Mouse (Mus musculus) MEL (cell line): ENCODE measurements around the gene Zfp141. TPM values are rescaled to one million over a fixed set of nuclear protein-coding genes. Genes with fewer than 3 reads are reported as not detected.

ENCODE experiments used
- DNase-seq: peaks from one replicate; pipeline ENCODE4 v3.0.0; 2011; ENCODE audit warnings: low read depth, low spot score
- H3K27ac ChIP-seq: 2 replicates; pipeline ENCODE4 v1.5.1; 2012; ENCODE audit warnings: low read depth, mild to moderate bottlenecking, control low read depth, low read length, moderate library complexity; ENCODE audit not compliant: control insufficient read depth
- H3K27me3 ChIP-seq, 2 experiments: fragments of 150-350 bp in 1 of 2; sonication (generic) in 1 of 2; 2 replicates each; pipeline ENCODE4 v1.6.1; 2012; ENCODE audit warnings: low read length in 2 of 2, mild to moderate bottlenecking in 2 of 2, improper control_type of control experiment in 1 of 2, moderate library complexity in 1 of 2; ENCODE audit not compliant: insufficient read depth in 2 of 2, control insufficient read depth in 1 of 2
- H3K36me3 ChIP-seq, 2 experiments: 2 replicates each; pipeline ENCODE4 v1.6.1; 2012 to 2014; ENCODE audit warnings: low read length in 2 of 2, improper control_type of control experiment in 1 of 2, inconsistent platforms in 1 of 2, mild to moderate bottlenecking in 1 of 2; ENCODE audit not compliant: insufficient read depth in 2 of 2, control insufficient read depth in 1 of 2
- H3K4me1 ChIP-seq, 2 experiments: fragments of 150-350 bp in 1 of 2; sonication (generic) in 1 of 2; 2 replicates each; pipeline ENCODE4 v1.6.1; 2012; ENCODE audit warnings: low read length in 2 of 2, improper control_type of control experiment in 1 of 2, mild to moderate bottlenecking in 1 of 2; ENCODE audit not compliant: insufficient read depth in 2 of 2, control insufficient read depth in 1 of 2
- H3K4me3 ChIP-seq, 2 experiments: fragments of 150-350 bp in 1 of 2; sonication (generic) in 1 of 2; 2 replicates each; pipeline ENCODE4 v1.5.1; 2012; ENCODE audit warnings: low read depth in 2 of 2, low read length in 2 of 2, mild to moderate bottlenecking in 2 of 2, moderate library complexity in 2 of 2, control low read depth in 1 of 2, improper control_type of control experiment in 1 of 2; ENCODE audit not compliant: control insufficient read depth in 1 of 2, insufficient read depth in 1 of 2
- H3K79me2 ChIP-seq: 2 replicates; pipeline ENCODE4 v1.6.1; 2012; ENCODE audit warnings: mild to moderate bottlenecking, low read length, moderate library complexity; ENCODE audit not compliant: control insufficient read depth, poor library complexity, insufficient read depth
- H3K9ac ChIP-seq: 2 replicates; pipeline ENCODE4 v1.6.1; 2012; ENCODE audit warnings: low read depth, mild to moderate bottlenecking, control low read depth, low read length, moderate library complexity; ENCODE audit not compliant: control insufficient read depth, poor library complexity, severe bottlenecking
- H3K9me3 ChIP-seq: fragments of 150-350 bp; sonication (generic); replicated peaks from 2 replicates; pipeline ENCODE4 v1.6.1; 2012; ENCODE audit warnings: mild to moderate bottlenecking, low read length, improper control_type of control experiment, moderate library complexity; ENCODE audit not compliant: insufficient read depth
- BHLHE40 ChIP-seq: IDR thresholded peaks from 2 replicates; pipeline ENCODE4 v1.6.1; 2012; ENCODE audit warnings: low read depth, mild to moderate bottlenecking, inconsistent platforms, low read length, improper control_type of control experiment, borderline replicate concordance
- E2F4 ChIP-seq: IDR thresholded peaks from 2 replicates; pipeline ENCODE4 v1.6.1; 2011; ENCODE audit warnings: low read depth, low read length, improper control_type of control experiment, borderline replicate concordance
- ELF1 ChIP-seq: IDR thresholded peaks from 2 replicates; pipeline ENCODE4 v1.6.1; 2014; ENCODE audit warnings: low read depth, mild to moderate bottlenecking, inconsistent platforms, low read length, improper control_type of control experiment, moderate library complexity
- MAFK ChIP-seq: IDR thresholded peaks from 2 replicates; pipeline ENCODE4 v1.6.1; 2011; ENCODE audit warnings: low read depth, mild to moderate bottlenecking, low read length, improper control_type of control experiment, borderline replicate concordance
- MXI1 ChIP-seq: IDR thresholded peaks from 2 replicates; pipeline ENCODE4 v1.6.1; 2011; ENCODE audit warnings: mild to moderate bottlenecking, low read depth, low read length, improper control_type of control experiment
- RAD21 ChIP-seq: IDR thresholded peaks from 2 replicates; pipeline ENCODE4 v1.6.1; 2011; ENCODE audit warnings: mild to moderate bottlenecking, low read depth, low read length, improper control_type of control experiment
- SIN3A ChIP-seq: IDR thresholded peaks from 2 replicates; pipeline ENCODE4 v1.6.1; 2012; ENCODE audit warnings: low read length, improper control_type of control experiment, inconsistent platforms
- SMC3 ChIP-seq: IDR thresholded peaks from 2 replicates; pipeline ENCODE4 v1.6.1; 2011; ENCODE audit warnings: low read depth, low read length, improper control_type of control experiment
- TBP ChIP-seq: IDR thresholded peaks from 2 replicates; pipeline ENCODE4 v1.8.0; 2011; ENCODE audit warnings: low read depth, low read length, improper control_type of control experiment
- USF1 ChIP-seq: IDR thresholded peaks from 2 replicates; pipeline ENCODE4 v1.6.1; 2014; ENCODE audit warnings: low read depth, mild to moderate bottlenecking, inconsistent platforms, low read length, improper control_type of control experiment, moderate library complexity
- ZKSCAN1 ChIP-seq: IDR thresholded peaks from 2 replicates; pipeline ENCODE4 v1.6.1; 2012; ENCODE audit warnings: low read depth, mild to moderate bottlenecking, inconsistent platforms, low read length, improper control_type of control experiment, moderate library complexity
- polyA plus RNA-seq, 2 experiments: library from polyadenylated mRNA; stranded (reverse) in 1 of 2; unstranded in 1 of 2; fragments of >175 nt in 1 of 2; fragments of >200 nt in 1 of 2; gene quantifications; 2 replicates each; pipeline versions ENCODE4 v1.2.1 to v1.2.4; 2012; ENCODE audit warnings: low replicate concordance in 2 of 2, low read depth in 1 of 2; ENCODE audit not compliant: insufficient read length in 2 of 2, insufficient read depth in 1 of 2, missing spikeins in 1 of 2
- total RNA-seq: library from RNA; depleted of rRNA; stranded (reverse); fragments of 300-350 nt; gene quantifications from 2 replicates; pipeline ENCODE4 v1.2.3, GENCODE M21; 2012

Zfp141 gene
- total and polyA plus RNA-seq, 3 experiments = 9.7 to 13.2 TPM; not detected in 1

GRCm38 (mm10) chr7:42505186-42505585 is 354 bp downstream of the Zfp141 start:
- Histone ChIP-seq H3K27ac (no peak overlapping the region), H3K4me1 (peaks cover 0 to 4% of the 10 kb centered on the region in 2 experiments; a peak in 2 of 4 replicates), H3K27me3 (no peaks in the 10 kb centered on the region), H3K9me3 (no peaks in the 10 kb centered on the region), H3K9ac (peak overlapping the region; percentile 52), H3K4me3 (peak overlapping the region; percentile 60 to 73)
- peak; percentile 68 for DNase-seq
- TF ChIP-seq ELF1 = no peak
- TF ChIP-seq, all 39 proteins: peak for 0
- H3K36me3 ChIP-seq = no peaks in the 10 kb centered on the region; a peak in 2 of 4 replicates
- peaks cover 5% of the 10 kb centered on the region for H3K79me2 ChIP-seq

GRCm38 (mm10) chr7:42498248-42498647 is 7.3 kb downstream of the Zfp141 start:
- Histone ChIP-seq H3K79me2 (peaks cover under 1% of the 10 kb centered on the region; the same call in 1 of the 2 replicates), H3K9me3 (no peaks in the 10 kb centered on the region), H3K4me1 (peaks cover 0 to 3% of the 10 kb centered on the region in 2 experiments; a peak in 2 of 4 replicates), H3K4me3 (no peak overlapping the region), H3K27me3 (no peaks in the 10 kb centered on the region), H3K27ac (no peak overlapping the region), H3K9ac (no peak overlapping the region), H3K36me3 (no peaks in the 10 kb centered on the region; a peak in 2 of 4 replicates)
- no peak for DNase-seq
- TF ChIP-seq RAD21 (no peak), MXI1 (no peak), ELF1 (no peak), MAFK (no peak), USF1 (no peak)

GRCm38 (mm10) chr7:42497356-42497755 is 8.2 kb downstream of the Zfp141 start:
- H3K4me1 ChIP-seq = no peaks in the 10 kb centered on the region

GRCm38 (mm10) chr7:42496202-42496601 is 9.3 kb downstream of the Zfp141 start:
- Histone ChIP-seq H3K4me3 (no peak overlapping the region), H3K79me2 (peaks cover 1% of the 10 kb centered on the region; the same call in 1 of the 2 replicates), H3K9me3 (no peaks in the 10 kb centered on the region), H3K4me1 (no peaks in the 10 kb centered on the region), H3K27me3 (no peaks in the 10 kb centered on the region), H3K36me3 (no peaks in the 10 kb centered on the region; a peak in 1 of 4 replicates), H3K27ac (no peak overlapping the region), H3K9ac (no peak overlapping the region)
- no peak for DNase-seq
- TF ChIP-seq RAD21 = no peak

More at GRCm38 (mm10) chr7:42497356-42497755, 8.2 kb downstream of the Zfp141 start:
- no peak overlapping the region for H3K9ac ChIP-seq
- H3K27ac ChIP-seq = no peak overlapping the region
- no peaks in the 10 kb centered on the region; a peak in 1 of 4 replicates for H3K36me3 ChIP-seq
- TF ChIP-seq SMC3 (no peak), TBP (no peak), E2F4 (no peak), ZKSCAN1 (no peak), BHLHE40 (no peak), SIN3A (no peak), MXI1 (no peak)
- no peak for DNase-seq
- H3K27me3 ChIP-seq = no peaks in the 10 kb centered on the region
- no peak overlapping the region for H3K4me3 ChIP-seq
- no peaks in the 10 kb centered on the region for H3K9me3 ChIP-seq
- peaks cover 1% of the 10 kb centered on the region; the same call in 1 of the 2 replicates for H3K79me2 ChIP-seq
